Mouse (Mus musculus) testis, adult 2 months (tissue): Measurements from ENCODE around the gene Shroom2.

Experiments used
- CTCF ChIP-seq: fragments of 200-500 bp; IDR thresholded peaks from 2 replicates; pipeline ENCODE4 v1.5.1; 2012; ENCODE audit warnings: low read depth, mild to moderate bottlenecking, inconsistent platforms, low read length, moderate library complexity; ENCODE audit not compliant: control insufficient read depth, insufficient read depth, insufficient replicate concordance
- POLR2A ChIP-seq: fragments of 200-500 bp; IDR thresholded peaks from 2 replicates; pipeline ENCODE4 v1.6.1; 2012; ENCODE audit warnings: low read depth, mild to moderate bottlenecking, inconsistent platforms, low read length, moderate library complexity; ENCODE audit not compliant: control insufficient read depth

DNA sequence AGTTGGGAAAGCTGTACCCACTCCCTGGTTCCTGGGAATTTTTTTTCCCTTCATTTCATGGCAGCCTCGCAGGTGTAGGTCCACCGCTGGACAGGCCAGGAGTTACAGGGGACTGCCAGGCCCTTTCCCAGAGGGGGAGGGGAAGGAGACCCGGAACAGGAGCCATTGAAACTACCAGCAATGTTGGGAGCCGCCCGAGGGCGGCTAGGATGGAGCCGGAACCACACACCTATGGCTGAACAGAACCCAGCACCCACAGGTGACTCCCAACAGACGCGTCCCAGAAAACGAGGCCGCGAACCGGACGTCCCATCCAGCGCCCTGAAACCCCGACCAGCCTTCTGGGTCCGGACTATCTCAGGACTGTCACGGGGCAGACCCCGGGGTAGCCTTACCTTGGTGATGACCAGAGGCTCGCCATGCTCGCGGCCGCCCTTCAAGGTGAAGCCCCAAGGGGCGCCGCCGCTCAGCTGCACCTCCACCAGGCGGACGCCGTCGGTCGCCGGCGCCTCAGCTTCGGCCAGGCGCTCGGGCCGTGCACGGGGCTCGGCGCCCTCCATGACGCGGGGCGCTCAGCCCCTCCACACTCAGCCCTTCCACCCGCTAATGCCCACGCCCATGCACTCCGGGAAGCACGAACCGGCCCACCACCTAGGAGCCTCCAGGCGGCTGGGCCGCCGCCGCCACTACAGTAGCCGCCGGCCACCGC, at the start of gene Shroom2:
- TF ChIP-seq CTCF, result no peak
- no peak for TF ChIP-seq POLR2A
